Mouse (Mus musculus) ZHBTc4 (cell line): ENCODE data around the gene Crabp2.
A peak's percentile ranks its signal among the peaks of the same experiment; 100 is the strongest.

Experiments
- DNase-seq: peaks from one replicate; pipeline ENCODE4 v3.0.0-alpha.2; 2011; ENCODE audit warnings: low read depth, low spot score

The Crabp2 gene

GRCm38 (mm10) chr3:87927452-87927851 lies 21.0 kb upstream of the Crabp2 start:
- no peak for DNase-seq

DNA sequence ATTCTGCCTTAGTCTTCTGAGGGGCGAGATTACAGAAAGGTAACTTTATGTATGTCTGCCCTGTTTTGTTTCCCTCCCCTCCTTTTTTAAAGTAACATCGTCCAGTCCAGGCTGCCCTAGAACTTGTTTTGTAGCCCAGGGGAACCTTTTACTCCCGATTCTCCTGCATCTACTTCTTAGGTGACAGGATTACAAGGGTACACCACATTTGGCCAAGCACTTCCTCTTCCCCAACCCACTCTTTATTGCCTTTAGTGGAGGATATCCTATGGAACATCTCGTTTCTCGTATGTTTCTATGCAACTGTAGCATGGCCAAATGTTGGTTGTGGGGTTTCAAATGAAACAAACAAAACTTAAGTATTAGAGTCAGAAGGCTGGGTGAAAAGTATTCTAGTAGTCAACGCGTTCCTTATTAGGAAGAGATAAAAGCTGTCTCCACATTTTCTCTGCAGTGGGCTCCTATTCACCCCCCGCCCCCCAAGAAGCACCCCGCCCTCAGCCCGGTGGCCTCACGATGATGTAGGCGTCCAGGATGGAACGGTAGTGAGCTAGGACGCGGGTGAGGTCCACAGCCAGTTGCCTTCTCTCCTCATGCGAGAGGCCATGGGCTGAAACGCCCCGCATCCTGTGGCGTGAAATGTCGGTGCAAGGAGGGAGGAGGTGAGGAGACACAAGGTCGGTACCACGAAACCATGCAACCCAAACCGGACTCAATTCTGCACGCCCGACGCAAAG lies 19.0 kb upstream of the Crabp2 start:
- no peak for DNase-seq

DNA sequence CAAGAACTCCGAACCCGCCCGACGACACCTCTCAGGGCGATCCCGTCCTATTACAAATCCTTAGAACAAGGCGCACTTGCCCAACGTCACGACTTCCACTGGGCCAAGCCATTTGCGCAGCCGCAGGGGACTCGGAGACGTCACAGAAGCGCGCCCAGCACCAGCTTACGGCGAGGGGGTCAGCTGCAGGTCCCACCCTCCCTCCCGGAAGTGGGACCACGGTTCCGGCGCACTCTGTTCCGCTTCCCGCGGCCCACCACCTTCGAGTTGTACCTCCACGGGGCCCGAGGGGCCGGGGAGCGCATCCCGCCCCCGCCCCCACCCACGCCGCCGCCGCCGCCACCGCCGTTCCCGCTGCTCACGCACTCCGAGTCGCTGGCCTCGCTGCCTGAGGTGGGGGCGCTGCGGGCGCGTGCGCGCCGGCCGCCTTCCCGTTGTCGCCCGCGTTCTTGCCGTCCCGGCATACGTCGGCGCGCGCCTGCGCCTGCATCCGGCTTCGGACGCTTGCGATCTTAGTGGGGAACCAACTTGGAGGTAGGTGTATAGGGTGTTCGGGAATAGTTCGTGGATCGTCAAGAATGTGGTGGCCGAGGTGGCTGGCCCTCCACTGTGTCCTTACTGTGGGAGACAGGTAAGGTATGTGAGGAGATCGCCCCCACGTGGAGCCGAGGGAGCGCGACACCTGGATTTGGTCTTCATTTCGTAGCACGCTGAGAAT lies 18.2 kb upstream of the Crabp2 start, which contains the start of the genes Isg20l2 and Rrnad1:
TSS of gene Isg20l2 (plus strand) at position 237 of the 718 bp plus-strand sequence.
TSS of gene Rrnad1 (minus strand) at position 640 of the 718 bp plus-strand sequence.
- peak; percentile 99 for DNase-seq

- no peak for DNase-seq
Observed at GRCm38 (mm10) chr3:87934026-87934425, 14.4 kb upstream of the Crabp2 start.

DNA sequence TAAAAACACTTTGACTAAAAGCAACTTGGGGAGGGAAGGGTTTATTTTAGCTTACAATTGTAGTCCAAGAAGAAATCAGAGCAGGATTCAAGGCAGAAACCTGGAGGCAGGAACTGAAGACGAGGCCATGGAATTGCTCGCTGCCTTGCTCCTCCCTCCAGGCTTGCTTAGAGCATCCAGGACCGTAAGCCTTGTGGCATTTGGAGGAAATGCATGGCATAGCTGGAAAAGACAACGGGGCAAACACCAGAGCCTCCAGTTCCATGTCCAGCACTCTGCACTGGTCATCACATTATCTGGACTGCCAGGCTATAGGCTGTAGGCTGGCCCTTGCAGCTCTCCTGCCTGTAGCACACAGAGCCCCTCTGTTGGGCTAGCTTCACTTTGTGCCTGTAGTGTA lies 14.0 kb upstream of the Crabp2 start:
- peak; percentile 40 for DNase-seq

GRCm38 (mm10) chr3:87935201-87935600 lies 13.3 kb upstream of the Crabp2 start:
- DNase-seq: no peak

DNA sequence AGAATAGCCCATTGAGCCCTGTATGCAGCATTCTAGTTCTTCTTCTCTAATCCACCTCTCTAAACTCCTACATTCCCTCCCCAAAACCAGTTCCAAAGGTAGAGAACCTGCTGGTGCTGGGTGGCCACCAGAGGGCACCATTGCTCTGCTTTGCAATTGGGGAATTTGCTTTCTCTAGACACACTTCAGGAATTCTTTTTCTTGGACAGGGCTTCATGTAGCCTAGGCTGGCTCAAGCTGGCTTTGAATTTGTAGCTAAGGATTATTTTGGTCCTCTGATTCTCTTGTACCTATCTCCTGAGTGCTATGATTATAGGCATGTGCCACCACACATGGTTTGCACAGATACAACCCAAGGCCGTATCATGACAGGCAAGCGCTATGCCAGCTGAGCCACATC lies 12.7 kb upstream of the Crabp2 start:
- peak; percentile 89 for DNase-seq

- no peak for DNase-seq
Observed at GRCm38 (mm10) chr3:87940611-87941010, 7.9 kb upstream of the Crabp2 start.

- no peak for DNase-seq
Observed at GRCm38 (mm10) chr3:87942471-87942870, 6.0 kb upstream of the Crabp2 start.

- DNase-seq: no peak
Observed at GRCm38 (mm10) chr3:87943586-87943985, 4.9 kb upstream of the Crabp2 start.

DNA sequence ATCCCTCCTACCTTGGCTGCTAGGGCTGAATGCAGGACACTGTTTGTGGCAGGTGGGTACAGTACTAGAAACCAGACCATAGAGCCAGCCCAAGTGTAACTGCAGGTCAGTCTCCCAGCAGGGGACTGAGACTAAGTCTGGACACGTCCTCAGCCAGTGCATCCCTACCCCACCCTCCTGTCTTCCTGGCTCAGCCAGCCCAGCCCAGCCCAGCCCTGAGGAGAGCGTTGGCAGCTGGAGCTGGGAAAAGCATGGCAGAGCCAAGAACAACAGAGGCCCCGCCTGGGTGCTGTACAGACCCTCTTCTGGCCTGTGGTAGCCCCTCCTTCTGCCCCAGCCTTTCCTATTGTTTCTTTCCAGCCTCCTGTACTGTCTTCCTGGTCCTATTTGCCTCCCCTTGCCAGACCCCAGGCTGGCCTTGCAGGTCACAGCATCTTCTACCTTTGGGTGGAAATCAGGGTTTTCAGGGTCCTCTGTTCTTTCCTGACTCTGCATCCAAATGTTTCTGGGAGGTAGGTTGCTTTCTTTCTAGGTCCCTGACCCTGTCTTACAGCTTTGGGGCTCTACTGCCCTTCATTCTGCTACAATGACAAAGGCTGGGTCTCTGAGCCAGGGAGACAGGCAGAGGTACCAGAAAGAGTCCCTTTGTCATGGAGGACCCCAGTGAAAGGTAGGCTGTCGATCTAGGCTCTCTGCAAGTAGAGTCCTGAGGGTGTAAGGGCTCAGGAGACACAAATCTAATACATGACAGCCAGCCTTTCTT lies 3.4 kb upstream of the Crabp2 start:
- no peak for DNase-seq

- DNase-seq: no peak
Observed at GRCm38 (mm10) chr3:87945781-87946540, 2.5 kb upstream of the Crabp2 start.

- DNase-seq: no peak
Observed at GRCm38 (mm10) chr3:87946541-87946860, 2.0 kb upstream of the Crabp2 start.

GRCm38 (mm10) chr3:87947056-87947810 lies 1.2 kb upstream of the Crabp2 start:
- no peak for DNase-seq

DNA sequence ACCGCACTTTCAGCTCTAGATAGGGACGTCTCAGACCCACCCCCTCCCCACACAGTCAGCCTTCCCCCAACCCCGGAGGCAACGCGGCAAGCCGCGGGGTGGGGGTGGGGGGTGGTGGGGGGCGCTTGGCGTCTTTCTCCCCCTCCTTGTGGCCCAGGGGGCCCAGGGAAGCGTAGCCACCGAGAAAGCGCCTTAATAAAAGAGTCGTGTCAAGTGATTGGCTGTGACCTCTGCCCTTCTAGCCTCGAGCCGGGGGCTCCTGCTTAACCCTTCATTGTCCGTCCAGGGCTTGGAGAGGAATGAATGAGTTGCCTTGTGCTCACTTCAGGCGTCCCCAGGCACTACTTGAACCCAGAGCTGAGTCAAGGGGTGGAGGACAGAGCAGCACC lies 661 bp upstream of the Crabp2 start:
- no peak for DNase-seq

- no peak for DNase-seq
Observed at GRCm38 (mm10) chr3:87949266-87949954, 944 bp downstream of the Crabp2 start.

GRCm38 (mm10) chr3:87949955-87950515 lies 1.6 kb downstream of the Crabp2 start:
- no peak for DNase-seq

DNA sequence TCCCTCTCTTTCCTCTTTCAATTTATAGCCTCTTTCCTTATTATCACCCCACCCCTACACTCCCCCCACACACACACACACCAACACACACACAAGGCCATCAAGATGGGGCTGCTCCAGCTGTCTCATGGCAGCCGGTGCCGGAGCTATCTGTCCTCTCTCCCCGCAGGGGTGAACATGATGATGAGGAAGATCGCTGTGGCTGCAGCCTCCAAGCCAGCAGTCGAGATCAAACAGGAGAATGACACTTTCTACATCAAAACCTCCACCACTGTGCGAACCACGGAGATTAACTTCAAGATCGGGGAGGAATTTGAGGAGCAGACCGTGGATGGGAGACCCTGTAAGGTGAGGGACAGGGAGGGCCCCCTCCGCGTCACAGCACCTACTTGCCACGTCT lies 3.5 kb downstream of the Crabp2 start:
- DNase-seq: no peak

- DNase-seq: peak; percentile 79
Observed at GRCm38 (mm10) chr3:87952440-87952839, 4.0 kb downstream of the Crabp2 start.

DNA sequence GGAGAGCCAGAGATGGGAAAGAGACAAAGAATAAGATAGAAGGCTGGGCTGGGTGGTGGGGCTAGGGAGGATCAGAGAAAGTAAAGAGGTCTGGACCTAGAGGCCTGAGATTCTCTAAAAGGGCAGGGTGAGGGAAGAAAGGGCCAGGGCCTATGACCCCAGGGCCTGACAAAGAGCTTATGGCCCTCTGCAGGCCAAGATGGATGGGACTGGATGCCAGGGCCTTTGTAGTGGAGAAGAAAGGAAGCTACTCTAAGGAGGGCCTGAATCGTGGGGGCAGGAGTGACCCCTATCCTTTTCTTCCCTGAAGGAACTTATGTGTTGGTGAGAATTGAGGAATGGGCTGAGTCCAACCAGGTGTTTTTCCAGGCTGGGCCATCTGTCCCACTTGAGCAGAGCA lies 9.6 kb downstream of the Crabp2 start:
- DNase-seq: no peak
